In genomic region chr7:41498464-41498863, GRCm38 (mm10) we compare ENCODE assay signal across 9 mouse cellular contexts. TPM values are rescaled to one million over a fixed set of nuclear protein-coding genes. Genes with fewer than 3 reads are reported as not detected.
A peak's percentile ranks its signal among the peaks of the same experiment; 100 is the strongest.
DNase-seq lines count a peak whose midpoint lies in the region; ATAC-seq and TF ChIP-seq lines count a peak whose summit lies in the region.
"Not testable (repeated sequence)": the region's sequence is repeated elsewhere in the genome, so short reads cannot be mapped to it uniquely, and the experiment has no call there.
"Had no signal": no experiment of that assay in that cellular context is flagged by ENCODE, and none has a peak within 500 bp of the region (broad histone marks: within the 10 kb centered on the region; RNA-seq: fewer than 3 reads in every experiment).

No protein-coding gene starts in this region.

- not testable (repeated sequence) for H3K27me3 ChIP-seq in forebrain, postnatal 0 days (ENCODE audit: insufficient read depth, low read length); hindbrain, embryonic 13.5 days; kidney, postnatal 0 days (ENCODE audit: insufficient read depth, low read length); liver, embryonic 12.5 days (replicated peaks); midbrain, embryonic 13.5 days; stomach, postnatal 0 days (ENCODE audit: control insufficient read depth, insufficient read depth, low read length)

- TF ChIP-seq CTCF in cortical plate, adult 2 months (IDR thresholded peaks at IDR 0.05; ENCODE audit: extremely low read depth, insufficient read depth, low read length); forebrain, postnatal 0 days (IDR thresholded peaks at IDR 0.05; ENCODE audit: low read depth); kidney, postnatal 0 days (IDR thresholded peaks at IDR 0.05; ENCODE audit: low read depth); stomach, postnatal 0 days (IDR thresholded peaks at IDR 0.05; ENCODE audit: low read depth): not testable (repeated sequence)

- H3K27ac ChIP-seq in ES-E14 (ENCODE audit: insufficient read depth, low read depth, low read length, poor library complexity, severe bottlenecking); cortical plate, adult 2 months (ENCODE audit: insufficient read depth, low read length); forebrain, postnatal 0 days (ENCODE audit: low read depth, low read length); hindbrain, embryonic 13.5 days; kidney, postnatal 0 days; liver, embryonic 12.5 days; midbrain, embryonic 13.5 days; stomach, postnatal 0 days (replicated peaks): not testable (repeated sequence)

- not testable (repeated sequence) for H3K9ac ChIP-seq in ES-E14 (ENCODE audit: insufficient read depth, low read depth, low read length, poor library complexity, severe bottlenecking); forebrain, postnatal 0 days; liver, embryonic 12.5 days; midbrain, embryonic 13.5 days (replicated peaks); stomach, postnatal 0 days (ENCODE audit: low read length)
- H3K9ac ChIP-seq in hindbrain, embryonic 13.5 days, result peak overlapping the region; percentile 70; the same call in 1 of the 2 replicates
- peak overlapping the region; percentile 55; the same call in 1 of the 2 replicates for H3K9ac ChIP-seq in kidney, postnatal 0 days (ENCODE audit: low read depth, low read length)

- not testable (repeated sequence) for H3K4me1 ChIP-seq in ES-E14 (ENCODE audit: control insufficient read depth in 2 of 2, insufficient read depth in 2 of 2, low read length in 2 of 2, poor library complexity in 1 of 2); cortical plate, adult 2 months (ENCODE audit: control insufficient read depth, insufficient read depth, low read length); forebrain, postnatal 0 days (ENCODE audit: insufficient read depth); hindbrain, embryonic 13.5 days (replicated peaks); kidney, postnatal 0 days (replicated peaks; ENCODE audit: insufficient read depth, low read length); liver, embryonic 12.5 days; midbrain, embryonic 13.5 days (replicated peaks); stomach, postnatal 0 days (replicated peaks; ENCODE audit: control insufficient read depth, insufficient read depth)

- WGBS in forebrain, postnatal 0 days, result 65% methylated on average over 3 of the region's 4 CpGs
- 79% methylated on average over 4 of the region's 4 CpGs for WGBS in hindbrain, embryonic 13.5 days
- WGBS in kidney, postnatal 0 days, result 50% methylated on average over 2 of the region's 4 CpGs
- 63% methylated on average over 3 of the region's 4 CpGs for WGBS in liver, embryonic 12.5 days (ENCODE audit: insufficient replicate concordance)
- WGBS in midbrain, embryonic 13.5 days, result 71% methylated on average over 3 of the region's 4 CpGs
- 59% methylated on average over 3 of the region's 4 CpGs for WGBS in stomach, postnatal 0 days

- not testable (repeated sequence) for H3K36me3 ChIP-seq in ES-E14 (ENCODE audit: control insufficient read depth, insufficient read depth, low read length, poor library complexity, severe bottlenecking); forebrain, postnatal 0 days (ENCODE audit: insufficient read depth); kidney, postnatal 0 days (ENCODE audit: insufficient read depth, low read length); stomach, postnatal 0 days (ENCODE audit: control insufficient read depth, insufficient read depth, low read length)
- H3K36me3 ChIP-seq in hindbrain, embryonic 13.5 days, result peaks cover 12% of the 10 kb centered on the region; the same call in 1 of the 2 replicates
- peaks cover 19% of the 10 kb centered on the region for H3K36me3 ChIP-seq in liver, embryonic 12.5 days
- H3K36me3 ChIP-seq in midbrain, embryonic 13.5 days, result peaks cover 14% of the 10 kb centered on the region; the same call in 1 of the 2 replicates

- not testable (repeated sequence) for TF ChIP-seq POLR2A in cortical plate, adult 2 months (IDR thresholded peaks at IDR 0.05; ENCODE audit: extremely low read depth, insufficient read depth, low read length)

- TF ChIP-seq EP300 in stomach, postnatal 0 days (optimal IDR thresholded peaks at IDR 0.05), result not testable (repeated sequence)

- in situ Hi-C loops in ES-E14 (cut with MboI; ENCODE audit: low sequenced_read_pairs in 2 of 2, unreplicated experiment in 2 of 2), result not testable (repeated sequence)

- not testable (repeated sequence) for ATAC-seq in forebrain, postnatal 0 days; hindbrain, embryonic 13.5 days (ENCODE audit: low FRiP score); kidney, postnatal 0 days (replicated peaks; ENCODE audit: low FRiP score, low read depth); liver, embryonic 12.5 days; midbrain, embryonic 13.5 days; stomach, postnatal 0 days (ENCODE audit: low FRiP score, low TSS enrichment)

- not testable (repeated sequence) for H3K9me3 ChIP-seq in ES-E14 (ENCODE audit: control insufficient read depth, insufficient read depth, low read depth, low read length); forebrain, postnatal 0 days (ENCODE audit: low read length); hindbrain, embryonic 13.5 days; kidney, postnatal 0 days (replicated peaks; ENCODE audit: low read length); liver, embryonic 12.5 days (replicated peaks); stomach, postnatal 0 days (ENCODE audit: control insufficient read depth, low read length)
- 0 out of 2 replicates have a peak, but pooled peaks cover 14% of the 10 kb centered on the region for H3K9me3 ChIP-seq in midbrain, embryonic 13.5 days

- H3K4me2 ChIP-seq in forebrain, postnatal 0 days (ENCODE audit: low read depth), result peak overlapping the region; percentile 54
- peak overlapping the region; percentile 74 for H3K4me2 ChIP-seq in hindbrain, embryonic 13.5 days
- H3K4me2 ChIP-seq in kidney, postnatal 0 days (ENCODE audit: low read length), result peak overlapping the region; percentile 73
- H3K4me2 ChIP-seq in liver, embryonic 12.5 days, result peak overlapping the region; percentile 82
- H3K4me2 ChIP-seq in midbrain, embryonic 13.5 days (replicated peaks), result peak overlapping the region; percentile 63
- peak overlapping the region; percentile 80 for H3K4me2 ChIP-seq in stomach, postnatal 0 days (replicated peaks; ENCODE audit: low read depth)

- H3K4me3 ChIP-seq in ES-E14 (ENCODE audit: insufficient read depth in 1 of 2, low read depth in 1 of 2, low read length in 2 of 2, poor library complexity in 1 of 2, severe bottlenecking in 1 of 2), result peak overlapping the region; percentile 74 to 83; a peak in 2 of 4 replicates
- H3K4me3 ChIP-seq in cortical plate, adult 2 months (ENCODE audit: insufficient read depth, low read length), result peak overlapping the region; percentile 85; the same call in 1 of the 2 replicates
- H3K4me3 ChIP-seq in forebrain, postnatal 0 days (ENCODE audit: low read depth, low read length), result not testable (repeated sequence)
- H3K4me3 ChIP-seq in hindbrain, embryonic 13.5 days, result peak overlapping the region; percentile 59
- 0 out of 2 replicates have a peak overlapping the region, but pooled peaks have one; percentile 60 for H3K4me3 ChIP-seq in kidney, postnatal 0 days (replicated peaks; ENCODE audit: low read depth, low read length)
- H3K4me3 ChIP-seq in liver, embryonic 12.5 days, result peak overlapping the region; percentile 76
- peak overlapping the region; percentile 58; the same call in 1 of the 2 replicates for H3K4me3 ChIP-seq in midbrain, embryonic 13.5 days (replicated peaks)
- peak overlapping the region; percentile 54 for H3K4me3 ChIP-seq in stomach, postnatal 0 days (ENCODE audit: low read depth, low read length)

- not testable (repeated sequence) for DNase-seq in ES-E14 (ENCODE audit: low read depth, low spot score); forebrain, postnatal 0 days; kidney, postnatal 0 days (ENCODE audit: low spot score); stomach, postnatal 0 days (ENCODE audit: low spot score)

RNA-seq across cellular contexts. Expression of gene Gm20449, which starts 0.8 kb away (rescaled TPM):
- 0.04 and 0.16 TPM in 2 replicates for total RNA-seq in ES-E14 (2012; rRNA removed)
- 0.28 and 0.40 TPM in 2 replicates for polyA plus RNA-seq in cortical plate, adult 2 months (2012; rRNA removed)
- total RNA-seq in forebrain, postnatal 0 days (2014; rRNA removed), result 0.24 TPM in 1 of 2 replicates, not detected in the other
- 0.04 and 0.13 TPM in 2 replicates for polyA plus RNA-seq in forebrain, postnatal 0 days (2015; fragmentation: Nextera tagmentation; extraction: Ambion mirVana)
- 0.06 and 0.09 TPM in 2 replicates for polyA plus RNA-seq in hindbrain, embryonic 13.5 days (2015; fragmentation: Nextera tagmentation; extraction: Ambion mirVana)
- not detected in 2 replicates for polyA plus RNA-seq in kidney, postnatal 0 days (2015; fragmentation: Nextera tagmentation; extraction: Ambion mirVana)
- 0.05 TPM in 1 of 2 replicates, not detected in the other for polyA plus RNA-seq in liver, embryonic 12.5 days (2016; fragmentation: Nextera tagmentation; extraction: Ambion mirVana)
- polyA plus RNA-seq in midbrain, embryonic 13.5 days (2015; fragmentation: Nextera tagmentation; extraction: Ambion mirVana), result 0.09 and 0.12 TPM in 2 replicates
- not detected in 2 replicates for polyA plus RNA-seq in stomach, postnatal 0 days (2015; fragmentation: Nextera tagmentation; extraction: Ambion mirVana)
- total RNA-seq: gastrocnemius, postnatal 25 days had no signal

RNA-seq across cellular contexts. Expression of gene AW146154, which starts 1.2 kb away (rescaled TPM):
- 9.0 and 9.5 TPM in 2 replicates for total RNA-seq in ES-E14 (2012; rRNA removed)
- 7.3 and 8.2 TPM in 2 replicates for polyA plus RNA-seq in cortical plate, adult 2 months (2012; rRNA removed)
- total RNA-seq in forebrain, postnatal 0 days (2014; rRNA removed), result 5.0 and 5.9 TPM in 2 replicates
- polyA plus RNA-seq in forebrain, postnatal 0 days (2015; fragmentation: Nextera tagmentation; extraction: Ambion mirVana), result 3.0 and 4.3 TPM in 2 replicates
- polyA plus RNA-seq in hindbrain, embryonic 13.5 days (2015; fragmentation: Nextera tagmentation; extraction: Ambion mirVana), result 4.8 and 5.0 TPM in 2 replicates
- polyA plus RNA-seq in kidney, postnatal 0 days (2015; fragmentation: Nextera tagmentation; extraction: Ambion mirVana), result 12.3 and 12.4 TPM in 2 replicates
- polyA plus RNA-seq in liver, embryonic 12.5 days (2016; fragmentation: Nextera tagmentation; extraction: Ambion mirVana), result 4.1 and 4.5 TPM in 2 replicates
- 4.1 and 4.3 TPM in 2 replicates for polyA plus RNA-seq in midbrain, embryonic 13.5 days (2015; fragmentation: Nextera tagmentation; extraction: Ambion mirVana)
- 6.7 and 6.8 TPM in 2 replicates for polyA plus RNA-seq in stomach, postnatal 0 days (2015; fragmentation: Nextera tagmentation; extraction: Ambion mirVana)

RNA-seq across cellular contexts. Expression of gene Vmn2r57, which starts 50.0 kb away (rescaled TPM):
- not detected in 2 replicates for total RNA-seq in ES-E14 (2012; rRNA removed)
- 0.81 and 0.96 TPM in 2 replicates for polyA plus RNA-seq in cortical plate, adult 2 months (2012; rRNA removed)
- 0.15 and 0.48 TPM in 2 replicates for total RNA-seq in forebrain, postnatal 0 days (2014; rRNA removed)
- polyA plus RNA-seq in forebrain, postnatal 0 days (2015; fragmentation: Nextera tagmentation; extraction: Ambion mirVana), result 0.28 and 0.50 TPM in 2 replicates
- 0.29 and 0.34 TPM in 2 replicates for polyA plus RNA-seq in hindbrain, embryonic 13.5 days (2015; fragmentation: Nextera tagmentation; extraction: Ambion mirVana)
- polyA plus RNA-seq in kidney, postnatal 0 days (2015; fragmentation: Nextera tagmentation; extraction: Ambion mirVana), result 0.12 and 0.17 TPM in 2 replicates
- 0.07 and 0.08 TPM in 2 replicates for polyA plus RNA-seq in liver, embryonic 12.5 days (2016; fragmentation: Nextera tagmentation; extraction: Ambion mirVana)
- 0.19 and 0.34 TPM in 2 replicates for polyA plus RNA-seq in midbrain, embryonic 13.5 days (2015; fragmentation: Nextera tagmentation; extraction: Ambion mirVana)
- 0.04 and 0.05 TPM in 2 replicates for polyA plus RNA-seq in stomach, postnatal 0 days (2015; fragmentation: Nextera tagmentation; extraction: Ambion mirVana)
